Mouse (Mus musculus) heart, embryonic 14.5 days (tissue): ENCODE results near the gene Mgat5. TPM values are rescaled to one million over a fixed set of nuclear protein-coding genes. Genes with fewer than 3 reads are reported as not detected.

ENCODE experiments used
- ATAC-seq: fragments of 200-750 bp; cut with Nextera tagmentation; 2 replicates; pipeline ENCODE4 v1.8.0; 2017; ENCODE audit warnings: low read depth, moderate TSS enrichment; ENCODE audit not compliant: insufficient number of reproducible peaks, insufficient read depth, low FRiP score
- H3K27ac ChIP-seq, 2 experiments: fragments of 200-500 bp in 1 of 2; fragments of 300-500 bp in 1 of 2; sonication (generic) in 1 of 2; replicated peaks in 1 of 2; 2 replicates each; pipeline ENCODE4 v1.5.1; 2012 to 2014; ENCODE audit warnings: low read depth in 2 of 2, low read length in 2 of 2, control low read depth in 1 of 2, mild to moderate bottlenecking in 1 of 2, mixed read lengths in 1 of 2; ENCODE audit not compliant: control insufficient read depth in 1 of 2, insufficient read depth in 1 of 2
- H3K27me3 ChIP-seq: fragments of 300-500 bp; sonication (generic); 2 replicates; pipeline ENCODE4 v1.6.1; 2014; ENCODE audit warnings: mild to moderate bottlenecking, low read length, control low read depth; ENCODE audit not compliant: control insufficient read depth, insufficient read depth
- H3K36me3 ChIP-seq: fragments of 300-500 bp; sonication (generic); 2 replicates; pipeline ENCODE4 v1.6.1; 2014; ENCODE audit warnings: mild to moderate bottlenecking, control low read depth, low read length, mixed read lengths; ENCODE audit not compliant: control insufficient read depth, insufficient read depth
- H3K4me1 ChIP-seq, 2 experiments: fragments of 200-500 bp in 1 of 2; fragments of 300-500 bp in 1 of 2; sonication (generic) in 1 of 2; 2 replicates each; pipeline ENCODE4 v1.6.1; 2012 to 2014; ENCODE audit warnings: low read length in 2 of 2, control low read depth in 1 of 2, mixed read lengths in 1 of 2; ENCODE audit not compliant: control insufficient read depth in 2 of 2, insufficient read depth in 2 of 2
- H3K4me2 ChIP-seq: fragments of 300-500 bp; sonication (generic); 2 replicates; pipeline ENCODE4 v1.6.1; 2014; ENCODE audit warnings: mild to moderate bottlenecking, low read length
- H3K4me3 ChIP-seq, 2 experiments: fragments of 200-500 bp in 1 of 2; fragments of 300-500 bp in 1 of 2; sonication (generic) in 1 of 2; 2 replicates each; pipeline ENCODE4 v1.5.1; 2012 to 2014; ENCODE audit warnings: low read length in 2 of 2, mild to moderate bottlenecking in 2 of 2, control low read depth in 1 of 2, low read depth in 1 of 2, moderate library complexity in 1 of 2; ENCODE audit not compliant: control insufficient read depth in 1 of 2, insufficient read depth in 1 of 2
- H3K9ac ChIP-seq: fragments of 300-500 bp; sonication (generic); 2 replicates; pipeline ENCODE4 v1.6.1; 2014; ENCODE audit warnings: mild to moderate bottlenecking, low read length
- H3K9me3 ChIP-seq: fragments of 300-500 bp; sonication (generic); 2 replicates; pipeline ENCODE4 v1.6.1; 2016; ENCODE audit warnings: low read length, control low read depth; ENCODE audit not compliant: control insufficient read depth
- WGBS: fragments of 180-500 bp; shearing (Covaris S2); extraction: QIAGEN DNeasy Blood & Tissue Kit; methylation state at CpG from one replicate; pipeline ENCODE4 v1.1.7; 2014; 5-methylcytosine and 5-hydroxymethylcytosine counted together
- polyA plus RNA-seq: library from polyadenylated mRNA; unstranded; fragments of >200 nt; fragmentation: Nextera tagmentation; extraction: Ambion mirVana; gene quantifications from 2 replicates; pipeline ENCODE4 v1.2.1, GENCODE M21; 2014

The Mgat5 gene
- polyA plus RNA-seq, 1 experiment from 2014 or later, result 6.0 TPM

- Histone ChIP-seq H3K9me3 (0 out of 2 replicates have a peak, but pooled peaks cover 8% of the 10 kb centered on the region), H3K4me2 (no peak overlapping the region), H3K4me3 (no peak overlapping the region), H3K27ac (peak overlapping the region in 1 of 2 experiments; percentile 58; a peak in 2 of 4 replicates), H3K36me3 (no peaks in the 10 kb centered on the region), H3K27me3 (no peaks in the 10 kb centered on the region), H3K4me1 (peaks cover 2 to 10% of the 10 kb centered on the region in 2 experiments; a peak in 1 of 4 replicates), H3K9ac (no peak overlapping the region)
- 42% methylated on average over 6 of the region's 6 CpGs for WGBS
- peak; percentile 52; the same call in 1 of the 2 replicates for ATAC-seq
These were observed 306.5 kb downstream of the Mgat5 start for GRCm38 (mm10) chr1:127511362-127511761.

DNA sequence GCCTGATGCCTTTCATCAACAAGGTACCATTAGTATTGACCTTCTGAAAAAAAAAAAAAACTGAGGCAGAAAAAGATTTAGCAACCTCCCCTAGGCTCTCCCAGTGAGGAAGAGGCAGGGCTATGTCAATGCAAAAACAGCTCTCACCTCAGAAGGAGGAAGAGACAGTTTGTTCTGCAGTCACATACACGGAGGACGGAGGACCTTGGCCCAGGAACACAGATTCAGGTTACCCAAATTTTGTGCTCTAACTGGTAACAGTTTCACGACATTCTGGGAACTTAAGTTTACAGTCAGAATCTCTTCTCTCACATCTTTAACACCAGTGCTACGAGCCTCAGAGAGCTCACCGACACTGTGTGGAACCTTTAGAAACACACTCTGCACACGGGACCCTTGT lies 307.9 kb downstream of the Mgat5 start:
- no peak overlapping the region for H3K4me2 ChIP-seq
- H3K4me3 ChIP-seq, result no peak overlapping the region
- no peaks in the 10 kb centered on the region for H3K36me3 ChIP-seq
- peaks cover 2 to 10% of the 10 kb centered on the region in 2 experiments; a peak in 1 of 4 replicates for H3K4me1 ChIP-seq
- no peak overlapping the region for H3K27ac ChIP-seq
- no peak for ATAC-seq
- no peak overlapping the region for H3K9ac ChIP-seq
- H3K9me3 ChIP-seq, result 0 out of 2 replicates have a peak, but pooled peaks cover 8% of the 10 kb centered on the region
- no peaks in the 10 kb centered on the region for H3K27me3 ChIP-seq
- WGBS, result 80% methylated on average over 6 of the region's 6 CpGs

DNA sequence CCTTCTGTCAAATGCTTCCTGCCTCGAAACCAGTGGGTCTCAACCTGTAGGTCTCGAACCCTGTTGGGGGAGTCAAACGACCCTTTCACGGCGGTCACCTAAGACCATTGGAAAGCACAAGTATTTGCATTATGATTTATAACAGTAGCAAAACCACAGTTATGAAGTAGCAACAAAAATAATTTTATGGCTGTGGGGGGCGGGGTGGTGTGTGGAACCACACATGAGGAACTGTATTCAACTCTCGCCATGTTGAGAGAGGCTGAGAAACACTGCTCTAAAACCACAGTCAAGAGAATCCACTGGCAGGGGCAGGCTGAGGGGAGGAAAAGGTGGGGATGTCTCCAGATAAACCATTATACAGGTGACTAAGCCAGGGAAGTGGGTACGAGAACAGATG lies 308.3 kb downstream of the Mgat5 start:
- Histone ChIP-seq H3K27me3 (no peaks in the 10 kb centered on the region), H3K9ac (no peak overlapping the region), H3K4me3 (no peak overlapping the region), H3K4me2 (no peak overlapping the region), H3K4me1 (peaks cover 2 to 10% of the 10 kb centered on the region in 2 experiments; a peak in 1 of 4 replicates), H3K27ac (no peak overlapping the region), H3K36me3 (no peaks in the 10 kb centered on the region), H3K9me3 (0 out of 2 replicates have a peak, but pooled peaks cover 8% of the 10 kb centered on the region)
- WGBS, result 91% methylated on average over 8 of the region's 8 CpGs
- no peak for ATAC-seq

DNA sequence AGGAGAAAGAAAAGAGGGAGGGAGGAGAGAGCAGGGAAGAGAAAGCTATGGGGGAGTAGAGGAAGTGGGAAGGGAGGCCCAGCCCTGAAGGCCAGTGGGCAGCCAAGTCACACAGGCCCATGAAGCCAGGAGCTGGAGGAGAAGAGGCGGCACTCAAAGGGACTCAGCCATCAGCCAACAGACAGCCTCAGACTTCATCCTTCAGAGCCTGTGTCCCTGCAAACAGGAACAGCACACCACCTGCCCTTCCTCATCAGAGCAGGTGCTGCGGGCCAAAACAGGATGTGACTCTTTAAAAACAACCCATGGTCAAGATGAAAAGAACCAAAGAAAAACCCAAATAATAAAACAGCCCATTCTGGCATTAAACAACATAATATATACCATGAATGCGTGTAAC lies 308.8 kb downstream of the Mgat5 start:
- ATAC-seq, result no peak
- no peak overlapping the region for H3K27ac ChIP-seq
- 0 out of 2 replicates have a peak, but pooled peaks cover 8% of the 10 kb centered on the region for H3K9me3 ChIP-seq
- WGBS, result 91% methylated on average over 3 of the region's 3 CpGs
- no peak overlapping the region for H3K9ac ChIP-seq
- H3K4me3 ChIP-seq, result no peak overlapping the region
- H3K4me2 ChIP-seq, result no peak overlapping the region
- no peaks in the 10 kb centered on the region for H3K27me3 ChIP-seq
- no peaks in the 10 kb centered on the region for H3K36me3 ChIP-seq
- H3K4me1 ChIP-seq, result peaks cover 2 to 10% of the 10 kb centered on the region in 2 experiments; a peak in 1 of 4 replicates

DNA sequence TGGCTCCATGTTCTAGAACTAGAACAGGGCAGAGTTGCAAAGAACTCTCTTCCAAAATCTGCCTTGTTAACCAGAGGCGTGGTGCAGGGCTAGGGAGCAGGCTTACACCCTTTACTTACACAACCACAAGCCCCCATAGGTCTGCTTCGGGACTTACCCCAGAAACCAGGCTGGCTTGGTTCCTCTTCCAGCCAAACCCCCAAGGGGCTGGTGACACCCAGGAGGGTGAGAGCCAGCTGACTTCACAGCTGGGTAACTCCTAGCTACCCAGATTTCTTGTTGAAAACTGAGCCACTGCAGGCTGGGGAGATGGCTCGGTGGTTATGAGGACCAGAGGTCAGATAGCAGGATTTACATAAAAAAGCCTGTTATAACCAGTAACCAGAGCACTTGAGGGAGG lies 309.7 kb downstream of the Mgat5 start:
- no peak overlapping the region for H3K4me2 ChIP-seq
- H3K9me3 ChIP-seq, result 0 out of 2 replicates have a peak, but pooled peaks cover 10% of the 10 kb centered on the region
- no peak overlapping the region for H3K4me3 ChIP-seq
- WGBS, result 77% methylated on average over 3 of the region's 3 CpGs
- H3K27ac ChIP-seq, result no peak overlapping the region
- H3K36me3 ChIP-seq, result no peaks in the 10 kb centered on the region
- H3K27me3 ChIP-seq, result no peaks in the 10 kb centered on the region
- no peak overlapping the region for H3K9ac ChIP-seq
- no peak for ATAC-seq
- H3K4me1 ChIP-seq, result peaks cover 2 to 10% of the 10 kb centered on the region in 2 experiments; a peak in 1 of 4 replicates

- Histone ChIP-seq H3K36me3 (no peaks in the 10 kb centered on the region), H3K4me1 (peaks cover 2 to 10% of the 10 kb centered on the region in 2 experiments; a peak in 1 of 4 replicates), H3K9me3 (0 out of 2 replicates have a peak, but pooled peaks cover 10% of the 10 kb centered on the region), H3K4me3 (no peak overlapping the region), H3K27ac (no peak overlapping the region), H3K27me3 (no peaks in the 10 kb centered on the region), H3K4me2 (no peak overlapping the region), H3K9ac (no peak overlapping the region)
- no peak for ATAC-seq
- whole genome bisulfite sequencing, result 91% methylated on average over 10 of the region's 10 CpGs
These were observed 310.1 kb downstream of the Mgat5 start for GRCm38 (mm10) chr1:127514888-127515287.

DNA sequence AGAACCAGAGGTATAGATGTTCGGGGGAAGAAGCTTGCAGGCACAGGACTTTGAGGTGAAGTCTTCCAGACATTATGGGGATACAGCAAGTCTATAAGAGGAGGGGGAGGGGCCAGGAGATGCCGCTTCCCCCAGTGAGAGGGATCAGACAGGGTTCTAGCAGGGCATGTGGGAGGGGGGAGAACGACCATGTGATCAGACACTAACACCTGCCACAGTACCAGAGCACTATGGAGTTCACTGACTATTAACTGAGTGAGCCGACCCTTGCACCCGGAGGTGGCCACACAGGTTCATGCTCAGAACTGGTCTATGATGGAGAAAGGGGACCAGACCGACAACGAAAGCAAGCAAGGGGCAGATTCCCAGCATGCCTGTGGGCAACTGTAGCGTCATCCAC lies 318.5 kb downstream of the Mgat5 start:
- Histone ChIP-seq H3K27me3 (no peaks in the 10 kb centered on the region), H3K36me3 (no peaks in the 10 kb centered on the region), H3K9ac (no peak overlapping the region), H3K4me3 (no peak overlapping the region), H3K4me2 (no peak overlapping the region), H3K9me3 (0 out of 2 replicates have a peak, but pooled peaks cover 3% of the 10 kb centered on the region), H3K4me1 (peaks cover 9 to 11% of the 10 kb centered on the region in 2 experiments), H3K27ac (no peak overlapping the region)
- 56% methylated on average over 8 of the region's 8 CpGs for WGBS
- ATAC-seq, result no peak
